Mouse (Mus musculus): ENCODE data around the gene Arl13b.
A peak's percentile ranks its signal among the peaks of the same experiment; 100 is the strongest.

The Arl13b gene

DNA sequence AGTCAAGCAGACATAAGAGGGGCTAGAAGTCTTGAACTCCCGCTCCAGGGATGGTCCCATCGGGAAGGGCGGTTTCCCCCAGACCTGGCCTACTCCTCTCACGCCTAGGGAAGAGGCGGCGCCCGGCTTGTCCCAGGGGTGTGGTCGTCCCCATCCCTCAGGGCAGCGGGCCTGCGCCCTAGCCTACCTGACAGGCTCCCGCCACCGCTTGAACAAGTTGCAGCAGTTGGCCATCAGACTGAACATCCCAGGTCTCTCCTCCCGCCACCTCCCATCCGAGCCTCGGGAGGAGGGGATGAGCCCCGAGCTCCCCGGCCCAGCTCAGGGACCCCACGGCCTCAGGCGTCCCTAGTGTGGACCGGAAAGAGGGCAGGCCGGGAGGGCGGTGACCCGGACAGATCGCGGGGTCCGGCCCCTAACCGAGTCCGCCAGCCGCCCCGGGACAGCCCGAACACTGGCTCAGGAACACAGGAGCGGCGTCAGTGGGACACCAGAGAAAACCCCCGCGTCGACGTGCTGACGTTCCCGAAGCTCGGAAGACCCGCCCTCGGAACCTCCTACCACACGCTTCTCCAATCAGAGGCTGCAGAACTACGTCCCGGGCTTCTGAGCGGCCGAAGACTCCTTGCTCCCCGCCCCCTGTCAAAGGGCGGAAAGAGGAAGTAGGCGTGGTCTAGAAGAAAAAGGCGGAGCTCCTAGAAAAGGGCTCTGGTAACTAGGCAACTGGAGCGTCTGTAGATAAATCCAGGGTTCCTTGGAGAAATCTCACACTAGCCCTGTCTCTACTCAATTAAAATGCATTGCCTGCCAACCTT is at the start of gene Arl13b:
TSS of gene Arl13b (minus strand) at position 543 of the 815 bp plus-strand sequence.
- DNase-seq (ENCODE audit: low read depth): peak; percentile 95

DNA sequence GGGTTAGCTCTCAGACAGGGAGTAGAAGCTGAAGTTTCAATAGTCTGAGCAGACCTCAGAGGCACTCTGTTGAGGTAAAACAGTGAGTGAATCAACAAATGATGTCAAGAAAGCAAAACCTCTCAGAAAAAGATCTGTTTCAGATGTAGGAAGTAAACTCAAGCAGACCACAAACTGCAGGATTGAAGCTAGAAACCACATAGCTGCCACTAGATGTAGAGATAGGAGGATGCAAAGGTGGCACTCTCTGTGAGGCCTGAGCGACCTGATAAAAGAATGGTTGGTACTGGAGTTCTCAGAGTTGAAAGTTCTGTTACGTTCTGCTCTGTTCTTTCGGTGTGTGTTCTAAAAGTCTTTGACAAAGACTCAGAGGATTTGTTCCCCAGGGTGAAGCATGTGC is 49.0 kb upstream of the Arl13b start:
- no peak for DNase-seq (ENCODE audit: low read depth)

DNA sequence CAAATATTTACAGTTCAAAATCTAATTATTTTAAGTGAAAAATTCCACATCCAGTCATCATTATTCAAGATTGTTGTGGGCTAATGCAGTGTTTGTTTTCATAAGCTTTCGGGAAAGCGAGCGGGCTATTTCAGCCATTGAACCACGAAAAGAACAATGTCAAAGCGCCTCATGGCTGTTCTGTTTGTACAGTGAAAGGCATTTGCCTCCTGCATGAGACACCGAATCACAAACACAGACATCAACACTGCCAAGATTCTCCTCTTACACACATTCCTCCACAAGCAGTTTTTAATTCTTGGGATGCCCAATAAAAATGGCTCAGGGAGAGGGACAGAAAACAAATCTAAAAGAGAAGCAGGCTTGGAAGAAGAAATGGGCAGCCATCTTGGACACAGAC is 27.2 kb upstream of the Arl13b start:
- DNase-seq (ENCODE audit: low read depth): no peak

DNA sequence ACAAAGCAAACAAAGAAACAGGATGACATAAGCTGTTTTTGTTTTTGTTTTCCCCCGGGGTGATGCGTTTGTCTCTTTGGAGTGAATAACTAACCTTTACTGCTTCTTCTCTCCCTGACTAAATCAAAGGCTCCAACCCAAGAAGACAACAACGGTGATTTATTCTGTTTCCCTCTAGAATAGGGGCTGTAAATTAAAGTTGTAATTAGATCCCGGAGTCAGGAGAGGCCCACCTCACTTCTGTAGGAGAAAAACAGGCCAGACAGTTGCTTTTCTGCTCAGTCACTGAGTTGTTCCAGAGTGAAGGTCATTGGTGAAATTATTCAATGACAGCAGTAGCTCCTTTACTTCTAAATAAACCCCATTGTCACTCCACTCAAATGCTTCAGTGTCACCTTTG is 26.3 kb upstream of the Arl13b start:
- DNase-seq (ENCODE audit: low read depth): no peak

DNA sequence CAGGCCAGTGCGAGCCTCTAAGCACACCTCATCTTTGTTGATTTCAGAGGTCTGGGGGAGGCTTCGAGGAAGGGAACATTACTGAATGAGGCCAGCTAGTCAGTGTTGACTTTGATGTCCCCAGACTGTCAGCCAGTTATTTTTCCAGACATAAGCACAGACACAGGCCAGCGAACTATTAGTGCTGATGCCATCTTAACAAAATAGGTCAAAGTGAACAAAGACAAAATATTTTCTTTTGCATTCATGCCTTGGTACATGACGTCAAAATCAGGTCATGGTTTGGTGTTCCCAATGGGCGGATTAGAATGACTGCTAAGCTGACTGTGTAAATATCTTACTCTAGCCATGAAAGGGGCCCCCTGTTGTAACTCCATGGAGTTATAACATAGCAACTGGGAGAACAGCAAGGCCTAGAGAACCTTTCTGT is 25.9 kb upstream of the Arl13b start:
- no peak for DNase-seq (ENCODE audit: low read depth)

DNA sequence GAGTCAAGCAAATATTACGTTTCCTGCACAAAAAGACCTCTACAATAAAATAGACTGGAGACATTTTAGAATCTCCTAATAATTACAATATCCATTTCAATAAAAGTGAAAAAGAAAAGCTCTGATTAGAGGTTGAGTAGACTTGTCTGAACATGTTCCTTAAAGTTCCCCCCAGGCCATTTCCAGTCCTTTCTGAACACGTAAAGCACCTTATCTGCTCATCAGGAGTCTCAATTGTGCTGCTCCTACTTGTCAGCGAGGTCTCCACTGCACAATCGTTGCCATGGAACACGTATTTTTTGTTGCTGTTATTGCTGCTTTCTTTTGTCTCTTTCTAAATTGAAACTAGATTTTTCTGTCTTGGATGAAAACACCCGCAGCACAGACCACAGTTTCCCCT is 14.6 kb upstream of the Arl13b start:
- DNase-seq (ENCODE audit: low read depth): no peak

DNA sequence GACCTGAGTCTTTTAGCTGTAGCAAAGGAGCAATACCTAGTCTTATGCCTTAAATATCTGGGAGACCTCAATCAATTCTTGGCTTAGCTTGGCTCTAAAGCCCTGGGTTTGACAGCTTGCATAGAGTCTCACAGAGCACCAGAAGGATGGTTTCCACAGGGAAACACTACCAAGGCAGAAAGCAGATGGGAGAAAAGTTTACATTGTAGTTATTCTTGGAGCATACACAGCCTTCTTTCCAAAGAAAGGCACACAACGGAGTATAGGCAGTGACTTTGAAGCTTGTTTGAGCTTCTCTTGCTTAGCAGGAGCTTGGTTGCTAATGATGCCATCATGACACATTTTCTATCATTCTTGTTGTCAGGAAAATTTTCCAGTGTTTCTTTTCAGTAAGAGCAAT is 13.3 kb upstream of the Arl13b start:
- no peak for DNase-seq (ENCODE audit: low read depth)

DNA sequence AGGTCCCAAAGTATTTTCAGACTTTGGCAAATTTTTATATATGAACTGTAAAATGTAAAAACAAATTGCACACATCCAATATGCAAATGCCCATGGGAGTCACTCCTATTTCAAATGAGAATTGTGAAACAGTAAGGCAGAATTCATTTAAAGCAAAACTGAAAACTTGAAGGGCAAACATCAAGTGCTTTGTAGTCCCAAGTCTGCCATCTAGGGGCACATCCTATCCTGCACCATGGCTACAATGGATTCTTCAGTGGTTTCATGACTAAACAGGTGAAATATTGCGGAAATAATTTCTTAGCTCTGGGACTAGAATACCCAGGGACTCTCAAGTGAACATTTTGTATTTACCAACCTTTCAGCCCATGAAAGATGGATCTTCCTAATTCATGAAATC is 11.2 kb upstream of the Arl13b start:
- no peak for DNase-seq (ENCODE audit: low read depth)

DNA sequence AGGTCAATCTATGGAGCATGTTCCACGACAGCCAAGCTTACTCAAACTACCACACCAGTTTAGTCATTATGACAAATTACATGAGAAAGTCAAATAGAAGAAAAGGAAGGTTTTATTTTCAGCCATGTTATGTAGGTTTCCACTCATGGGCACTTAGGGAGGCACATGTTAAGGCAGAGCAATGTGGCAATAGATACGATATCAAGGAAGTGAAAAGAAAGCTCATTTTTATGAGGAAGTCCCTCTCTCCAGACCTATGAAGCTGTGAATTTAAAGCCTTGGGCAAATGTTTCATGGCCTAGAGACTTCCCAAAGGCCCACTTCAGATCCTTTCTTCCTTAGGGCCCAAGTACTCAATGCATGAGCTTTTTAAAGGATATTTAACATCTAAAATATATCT is 10.7 kb upstream of the Arl13b start:
- DNase-seq (ENCODE audit: low read depth): no peak

DNA sequence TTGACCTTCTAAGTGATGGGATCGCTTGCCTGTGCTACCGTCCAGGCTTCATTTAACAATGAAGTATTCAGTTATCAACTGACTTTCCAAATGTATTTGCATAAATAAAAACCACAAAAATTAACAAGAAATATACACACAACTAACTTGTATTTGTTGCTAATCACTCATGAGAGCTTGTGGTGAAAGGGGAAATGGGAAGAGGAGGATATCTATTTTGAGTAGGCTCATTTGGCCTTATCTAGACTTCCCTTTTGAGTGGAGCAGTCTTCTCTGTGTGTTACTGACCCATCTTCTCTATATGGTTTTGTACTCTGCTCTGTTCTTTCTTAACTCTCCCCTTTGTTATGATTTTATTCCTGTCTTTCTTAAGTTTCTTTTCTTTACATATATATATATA is 9.4 kb upstream of the Arl13b start:
- no peak for DNase-seq (ENCODE audit: low read depth)

DNA sequence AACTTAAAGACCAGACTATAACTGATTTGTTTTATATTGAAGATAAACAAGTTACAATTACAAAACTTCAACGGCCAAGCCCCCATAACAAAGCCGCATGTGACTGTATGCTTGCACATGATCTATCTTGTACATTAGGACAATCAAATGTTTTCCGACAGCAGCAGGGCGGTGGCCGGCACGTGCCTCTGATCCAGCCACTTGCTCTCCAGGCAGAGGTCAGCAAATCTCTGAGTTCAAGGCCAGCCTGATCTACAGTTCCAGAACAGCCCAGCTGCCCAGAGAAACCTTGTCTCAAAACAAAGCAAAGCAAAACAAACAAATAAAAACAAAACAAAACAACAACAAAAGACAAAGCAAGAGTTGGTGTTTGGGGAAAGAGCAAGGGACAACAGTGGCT is 8.5 kb upstream of the Arl13b start:
- no peak for DNase-seq (ENCODE audit: low read depth)

DNA sequence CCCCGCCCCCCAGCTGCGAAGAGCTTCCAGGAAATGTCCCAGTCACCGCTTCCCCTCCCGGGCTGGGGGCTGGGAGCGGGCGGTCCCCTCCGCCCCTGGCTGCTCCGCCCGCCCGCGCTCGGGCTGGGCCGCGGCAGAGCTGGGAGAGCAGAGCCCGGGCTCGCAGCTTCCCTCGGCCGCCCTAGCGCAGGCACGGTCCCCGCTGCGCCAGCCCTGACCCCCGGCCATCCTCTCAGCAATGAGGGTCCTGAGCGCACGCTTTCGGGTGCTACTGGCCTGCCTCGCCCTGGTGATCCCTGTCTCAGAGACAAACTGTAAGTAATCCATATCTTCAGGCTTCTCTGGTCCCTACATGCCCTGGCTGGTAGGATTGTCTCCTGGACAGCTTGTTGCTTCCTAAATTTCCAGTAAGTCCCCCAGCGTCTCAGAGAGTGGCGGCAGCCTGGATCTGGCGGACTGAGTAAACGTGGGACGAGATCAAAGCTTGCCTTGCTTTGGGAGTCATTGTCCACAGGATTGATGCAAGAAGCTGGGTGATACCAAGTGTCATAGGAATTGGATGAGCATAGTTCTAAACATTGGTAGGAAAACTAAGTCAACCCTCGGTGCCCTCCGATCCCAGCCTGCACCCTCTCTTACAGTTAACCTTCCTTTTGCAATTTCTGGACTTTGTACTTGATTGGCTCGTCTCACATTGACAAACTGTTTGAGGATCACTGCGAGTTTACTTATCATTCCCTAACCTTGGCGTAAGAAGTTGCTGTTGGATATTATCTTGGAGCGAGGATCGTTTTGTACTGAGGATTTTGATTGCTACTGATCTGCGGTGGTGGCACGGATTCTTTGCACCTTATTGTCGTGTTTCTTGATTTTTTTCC is 7.6 kb upstream of the Arl13b start, which contains the start of gene Pros1:
TSS of gene Pros1 (plus strand) at position 117 of the 878 bp plus-strand sequence.
- no peak for DNase-seq (ENCODE audit: low read depth)

DNA sequence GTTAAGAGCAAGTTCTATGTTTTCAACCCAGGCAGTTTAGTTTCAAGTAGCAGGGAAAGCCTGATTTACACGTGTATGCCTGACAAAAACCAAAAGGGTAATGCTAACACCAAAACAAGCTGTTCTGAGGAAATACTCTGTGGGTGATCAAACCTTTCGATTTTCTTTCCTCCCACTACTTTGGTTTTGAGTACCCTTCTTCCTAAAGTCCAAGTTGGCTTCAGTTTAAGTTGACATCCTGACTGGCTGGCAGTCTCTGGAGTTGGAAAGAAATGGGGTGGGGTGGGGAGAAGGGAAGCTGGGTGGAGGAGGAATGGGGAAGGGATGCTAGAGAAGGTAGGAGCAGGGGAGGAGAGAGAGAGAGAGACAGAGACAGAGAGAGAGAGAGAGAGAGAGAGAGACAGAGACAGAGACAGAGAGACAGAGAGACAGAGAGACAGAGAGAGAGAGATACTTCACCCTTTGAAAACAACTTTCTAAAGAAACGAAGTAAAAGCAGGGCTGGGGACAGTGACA is 6.8 kb upstream of the Arl13b start:
- DNase-seq (ENCODE audit: low read depth): no peak

DNA sequence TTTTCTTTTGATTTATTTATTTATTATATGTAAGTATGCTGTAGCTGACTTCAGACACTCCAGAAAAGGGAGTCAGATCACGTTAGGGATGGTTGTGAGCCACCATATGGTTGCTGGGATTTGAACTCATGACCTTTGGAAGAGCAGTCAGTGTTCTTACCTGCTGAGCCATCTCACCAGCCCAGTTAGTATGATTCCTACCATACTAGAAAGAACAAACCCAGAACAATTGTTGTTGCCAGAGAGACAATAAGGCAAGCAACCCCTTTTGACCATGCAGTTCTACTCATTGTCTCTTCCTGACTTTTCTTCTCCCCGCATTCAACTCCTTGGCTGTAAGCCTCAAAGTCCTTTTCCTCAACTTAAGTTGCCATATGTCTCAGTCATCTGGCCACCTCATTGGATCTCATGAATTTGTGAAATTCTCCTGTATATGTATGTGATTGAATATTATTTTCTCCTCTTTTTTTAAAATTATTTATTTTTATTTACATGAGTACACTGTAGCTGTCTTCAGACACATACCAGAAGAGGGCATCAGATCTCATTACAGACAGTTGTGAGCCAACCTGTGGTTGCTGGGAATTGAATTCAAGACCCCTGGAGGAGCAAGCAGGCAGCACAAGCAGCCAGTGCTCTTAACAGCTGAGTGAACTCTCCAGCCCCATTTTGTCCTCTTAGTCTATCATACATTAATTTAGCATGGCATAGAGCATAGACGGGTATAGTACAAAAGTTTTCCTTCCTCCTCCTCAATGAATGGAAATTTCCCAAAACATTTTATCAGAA is 5.8 kb upstream of the Arl13b start:
- DNase-seq (ENCODE audit: low read depth): no peak

DNA sequence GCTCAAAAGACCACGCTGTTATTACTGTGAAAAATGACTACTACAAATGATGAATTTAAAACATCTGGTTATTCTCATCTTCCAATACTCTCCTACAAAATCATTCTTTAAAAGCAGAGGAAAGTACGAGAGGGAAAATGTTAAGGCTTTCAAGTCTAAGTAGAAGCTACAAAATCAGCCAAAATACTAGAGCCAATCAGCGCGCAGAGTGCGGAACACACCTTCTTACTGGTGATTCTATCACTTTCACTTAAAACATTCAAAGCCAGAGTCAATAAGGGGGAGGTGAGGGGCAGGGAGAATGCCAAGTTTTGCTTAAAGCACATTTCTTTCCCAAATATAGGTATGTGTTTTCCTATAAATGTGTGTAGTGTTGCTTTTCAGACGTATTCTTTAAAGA is 1.5 kb downstream of the Arl13b start:
- no peak for DNase-seq (ENCODE audit: low read depth)

DNA sequence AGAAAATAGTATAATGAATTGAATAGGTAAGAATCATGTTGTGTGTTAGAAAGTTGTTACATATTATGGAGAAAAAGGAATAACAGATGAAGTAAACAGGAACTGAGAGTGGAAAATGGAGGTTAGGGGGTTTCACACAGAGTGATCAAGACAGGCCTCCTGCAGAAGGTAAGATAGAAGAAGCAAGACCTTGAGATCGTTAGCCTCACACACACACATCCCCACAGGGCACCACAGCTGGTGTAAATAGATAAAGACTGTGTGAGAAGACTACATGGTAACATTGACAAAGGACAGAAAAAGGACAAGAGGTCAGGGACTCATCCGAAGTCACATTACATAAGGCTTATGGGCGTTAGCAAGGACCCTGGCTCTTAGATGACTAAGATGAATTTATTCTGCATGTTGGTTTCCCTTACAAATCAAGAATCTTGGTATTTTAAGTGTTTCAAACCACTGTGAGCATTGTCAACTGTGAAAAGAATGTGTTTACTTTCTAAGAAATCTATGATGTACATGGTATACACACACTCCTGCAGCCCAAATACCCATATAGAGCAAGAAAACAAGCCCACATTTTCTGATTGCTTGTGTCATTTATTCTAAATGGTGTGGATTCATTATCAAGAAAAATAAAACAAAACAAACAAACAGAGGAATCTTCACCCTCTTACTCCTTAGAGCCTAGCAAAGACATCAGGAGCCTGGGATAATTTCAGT is 12.7 kb downstream of the Arl13b start:
- DNase-seq (ENCODE audit: low read depth): no peak

DNA sequence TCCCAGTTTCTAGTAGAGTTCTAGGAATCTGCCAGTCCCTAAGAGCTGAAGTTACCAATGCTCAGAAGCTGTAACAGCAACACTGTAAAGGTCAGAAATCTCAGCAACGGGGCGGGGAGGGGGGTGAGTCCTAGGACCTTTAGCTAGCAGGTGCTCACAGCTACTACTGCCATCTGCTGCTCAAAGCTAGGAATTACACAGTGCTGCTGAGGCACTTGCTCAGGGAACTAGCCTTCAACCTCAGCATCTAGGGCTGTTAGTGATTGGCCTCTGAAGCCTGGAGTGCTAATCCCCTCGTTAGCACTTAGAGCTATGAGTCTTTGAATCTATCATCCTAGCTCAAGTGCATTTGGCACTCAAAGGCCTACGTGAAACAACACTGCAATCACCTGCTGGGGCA is 14.4 kb downstream of the Arl13b start:
- DNase-seq (ENCODE audit: low read depth): peak; percentile 37

DNA sequence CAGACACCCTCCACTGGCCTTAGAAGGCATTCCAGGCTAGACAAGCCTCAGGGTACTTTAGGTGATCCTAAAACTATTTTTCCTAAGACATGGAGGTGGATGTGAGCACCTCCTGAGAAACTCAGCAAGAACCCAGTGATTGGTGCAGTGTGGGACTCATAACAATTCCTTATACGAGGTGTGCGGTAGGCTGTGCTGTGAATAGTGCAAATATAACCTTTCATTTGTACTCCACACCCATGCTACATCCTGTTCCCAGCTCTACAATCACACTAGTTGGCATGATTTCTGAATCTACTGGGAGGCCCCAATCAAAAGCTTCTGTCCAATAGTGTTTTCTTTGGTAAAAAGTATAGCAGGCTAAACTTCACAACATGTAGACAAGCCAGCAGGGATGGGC is 14.8 kb downstream of the Arl13b start:
- no peak for DNase-seq (ENCODE audit: low read depth)

DNA sequence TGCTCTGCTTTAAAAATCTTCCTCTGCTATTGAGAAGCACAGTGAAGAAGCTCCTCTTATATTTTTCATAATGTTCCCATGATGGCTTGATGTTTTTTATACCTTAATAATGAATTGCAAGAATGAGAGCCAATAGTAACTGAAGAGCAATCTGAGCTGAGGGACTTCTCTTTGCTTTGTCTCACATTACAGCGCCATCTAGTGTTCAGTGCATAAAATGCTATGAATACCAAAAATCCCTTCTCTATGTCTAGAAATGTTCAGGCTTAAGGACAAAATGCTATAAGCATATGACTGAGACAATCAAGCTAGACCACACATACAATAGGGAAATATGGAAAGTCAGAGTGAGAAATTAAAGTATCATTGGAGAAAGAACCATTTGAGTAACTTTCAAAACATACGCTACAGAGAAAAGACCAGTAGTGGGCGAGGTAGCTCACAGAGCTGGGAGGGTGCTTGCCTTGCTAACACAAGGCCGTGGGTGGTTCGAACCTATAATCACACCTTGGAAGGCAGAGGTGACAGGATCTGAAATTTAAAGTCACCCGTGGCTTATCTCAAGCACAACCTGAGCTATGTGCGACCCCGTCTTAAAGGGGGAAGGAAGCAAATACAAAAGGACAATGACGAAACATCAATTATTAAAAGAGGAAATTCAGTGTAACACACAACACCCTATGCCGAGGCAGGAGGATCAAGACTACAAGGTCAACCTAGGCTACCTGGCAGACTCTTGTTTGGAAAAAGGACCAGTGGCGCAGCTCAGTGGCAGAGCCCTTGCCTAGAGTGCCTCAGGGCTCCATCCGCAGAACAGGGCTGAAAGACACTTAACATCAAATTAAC is 20.5 kb downstream of the Arl13b start:
- DNase-seq (ENCODE audit: low read depth): peak; percentile 29

DNA sequence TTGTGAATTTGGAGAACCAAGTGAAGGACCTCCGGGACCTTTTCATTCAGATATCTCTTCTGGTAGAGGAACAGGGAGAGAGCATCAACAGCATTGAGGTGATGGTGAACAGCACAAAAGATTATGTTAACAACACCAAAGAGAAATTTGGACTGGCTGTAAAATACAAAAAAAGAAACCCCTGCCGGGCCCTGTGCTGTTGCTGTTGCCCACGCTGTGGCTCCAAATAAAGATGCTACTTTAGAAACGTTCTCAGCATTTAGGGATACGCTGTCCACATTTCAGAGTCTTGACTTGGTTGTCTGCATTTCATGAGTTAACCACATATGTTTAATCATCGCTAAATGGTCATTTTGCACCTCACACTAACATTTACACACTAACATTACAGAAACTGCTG is 24.4 kb downstream of the Arl13b start:
- DNase-seq (ENCODE audit: low read depth): no peak

DNA sequence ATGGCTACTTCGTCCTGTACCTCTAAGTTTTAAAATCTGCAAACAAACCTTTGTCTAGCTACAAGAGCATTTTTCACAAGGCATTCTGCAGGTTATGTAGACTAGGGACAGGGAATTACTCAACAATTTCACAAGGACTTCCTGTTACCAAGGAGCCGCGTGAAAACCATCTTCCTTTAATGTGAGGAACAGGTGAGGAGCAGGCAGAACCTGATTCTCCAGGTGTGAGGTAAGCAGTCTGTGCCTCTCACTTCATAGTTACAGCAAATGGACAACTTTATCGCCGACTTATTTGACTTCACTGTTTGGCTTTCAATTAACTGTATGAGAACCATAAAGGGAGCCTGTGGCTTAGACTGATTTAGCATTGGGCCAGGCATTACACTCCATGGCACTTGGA is 32.3 kb downstream of the Arl13b start, which contains the start of gene Stx19:
TSS of gene Stx19 (plus strand) at position 186 of the 400 bp plus-strand sequence.
- DNase-seq (ENCODE audit: low read depth): no peak

Data from c-Kit-positive CD71-negative TER-119-negative erythroid progenitor cells, embryonic 14.5 days (primary cell).